Mouse (Mus musculus): Measurements from ENCODE around the gene Trim69. TPM values are rescaled to one million over a fixed set of nuclear protein-coding genes. Genes with fewer than 3 reads are reported as not detected.

Trim69 gene
- 0.10 TPM in 1 of 2 replicates, not detected in the other for polyA plus RNA-seq (2015; fragmentation: Nextera tagmentation; extraction: Ambion mirVana)

DNA sequence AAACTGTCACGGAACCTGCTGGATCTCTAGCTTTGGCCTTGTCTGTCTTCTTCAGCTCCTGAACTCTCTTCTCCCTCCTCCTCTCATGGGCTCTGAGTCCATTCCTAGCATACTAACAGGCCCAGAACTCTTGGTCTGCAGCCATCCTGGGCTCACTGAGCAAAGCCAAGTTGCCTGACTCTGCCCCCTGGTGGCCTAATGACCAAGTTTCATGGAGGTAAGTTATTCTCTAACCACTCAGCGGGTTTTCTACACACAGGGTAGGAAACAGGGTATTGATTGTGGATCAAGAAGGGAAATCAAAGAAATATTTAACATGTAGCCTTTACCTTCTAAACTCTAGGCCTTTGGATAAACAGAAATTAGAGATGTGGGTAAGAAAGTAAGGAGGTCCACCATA, at the start of gene Trim69:
TSS of gene Trim69 (plus strand) at position 21 of the 400 bp plus-strand sequence.
- no peaks in the 10 kb centered on the region for H3K9me3 ChIP-seq
- H3K27ac ChIP-seq = no peak within 1 kb of the TSS
- no peak within 1 kb of the TSS for H3K4me2 ChIP-seq
- no peak within 1 kb of the TSS for H3K4me3 ChIP-seq
- H3K36me3 ChIP-seq = no peaks in the 10 kb centered on the region
- WGBS = 50% methylated on average over 2 of the region's 2 CpGs
- H3K9ac ChIP-seq = no peak within 1 kb of the TSS
- no peak for ATAC-seq (ENCODE audit: insufficient number of reproducible peaks, low FRiP score, low TSS enrichment, low read depth)
- no peaks in the 10 kb centered on the region for H3K27me3 ChIP-seq
- H3K4me1 ChIP-seq = 0 out of 2 replicates have a peak, but pooled peaks cover 10% of the 10 kb centered on the region

DNA sequence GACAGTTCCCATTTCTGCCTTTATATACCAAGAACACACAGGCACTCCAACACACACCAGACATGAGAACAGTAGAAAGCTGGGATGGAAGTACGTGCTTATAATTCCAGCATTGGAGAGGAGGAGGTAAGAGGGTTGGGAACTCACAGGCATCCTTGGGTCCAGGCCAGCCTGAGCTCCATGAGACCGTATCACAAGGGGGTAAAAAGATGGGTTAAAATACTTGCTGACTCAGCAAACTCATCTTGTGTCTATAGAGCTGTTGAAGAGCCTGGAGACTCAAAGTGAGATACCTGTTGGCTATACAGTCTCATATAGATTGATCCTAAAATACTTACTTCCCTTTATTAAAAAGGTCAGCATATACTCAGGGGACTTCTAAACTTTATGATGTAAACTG, 43.6 kb upstream of the Trim69 start:
- WGBS = 90% methylated on average over 2 of the region's 2 CpGs
- Histone ChIP-seq H3K4me2 (no peak overlapping the region; the same call in 1 of the 2 replicates), H3K27ac (no peak overlapping the region), H3K4me3 (no peak overlapping the region; the same call in 1 of the 2 replicates), H3K36me3 (peaks cover 13% of the 10 kb centered on the region), H3K27me3 (no peaks in the 10 kb centered on the region), H3K9me3 (no peaks in the 10 kb centered on the region), H3K9ac (no peak overlapping the region), H3K4me1 (peaks cover 6% of the 10 kb centered on the region; the same call in 1 of the 2 replicates)
- ATAC-seq (ENCODE audit: insufficient number of reproducible peaks, low FRiP score, low TSS enrichment, low read depth) = no peak

DNA sequence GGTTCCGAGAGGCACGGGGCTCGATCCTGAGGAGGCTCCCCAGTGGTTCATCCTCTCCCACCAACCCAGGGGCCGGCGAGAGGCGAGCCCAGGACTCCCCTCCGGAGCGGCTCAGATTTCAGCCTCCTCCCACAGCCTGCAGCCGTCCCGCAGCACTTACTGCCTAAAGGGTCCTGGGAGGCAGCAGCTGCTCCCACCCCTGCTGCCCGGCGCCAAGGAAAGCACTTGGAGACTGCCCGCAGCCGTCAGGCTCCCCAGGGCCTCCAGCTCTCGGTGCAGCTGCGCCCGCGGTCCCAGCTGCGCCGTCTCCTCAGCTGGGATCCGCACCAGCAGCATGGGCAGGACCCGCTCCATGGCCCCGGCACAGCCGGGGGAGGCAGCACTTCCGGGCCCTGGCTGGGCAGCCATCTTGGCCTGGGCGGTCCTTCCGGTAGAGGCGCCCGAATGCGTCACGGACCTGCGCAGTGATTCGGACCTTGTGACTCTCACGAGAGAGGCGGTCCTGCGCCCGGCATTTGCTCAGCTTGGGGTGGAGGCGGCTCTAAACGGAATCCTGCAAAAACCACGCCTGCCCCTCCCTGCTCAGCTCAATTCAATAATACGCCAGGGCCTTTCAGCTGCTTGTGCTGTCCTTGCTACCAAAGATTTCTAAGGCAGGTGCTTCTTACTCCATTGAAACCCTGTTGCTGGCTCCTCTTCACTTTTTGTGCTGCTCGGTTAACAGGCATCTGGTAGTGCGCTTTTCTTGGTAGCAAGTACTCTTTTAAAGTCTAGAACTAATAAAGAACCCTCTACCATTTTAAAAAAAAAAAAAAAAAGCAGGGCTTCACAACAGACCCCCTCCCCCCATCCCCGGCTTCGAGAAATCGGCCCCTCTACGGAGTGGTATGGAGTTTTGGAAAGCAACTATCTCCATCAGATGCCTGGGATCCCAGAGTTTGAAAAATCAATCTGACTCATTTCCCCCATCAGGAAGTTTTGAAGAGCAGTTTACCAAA, 42.2 kb upstream of the Trim69 start, which contains the start of gene Spg11:
TSS of gene Spg11 (minus strand) at position 426 of the 998 bp plus-strand sequence.
- Histone ChIP-seq H3K9me3 (no peaks in the 10 kb centered on the region), H3K27me3 (no peaks in the 10 kb centered on the region), H3K4me3 (peak within 1 kb of the TSS; percentile 92), H3K4me1 (peaks cover 6% of the 10 kb centered on the region; the same call in 1 of the 2 replicates), H3K36me3 (peaks cover 7% of the 10 kb centered on the region; the same call in 1 of the 2 replicates), H3K9ac (peak within 1 kb of the TSS; percentile 96), H3K4me2 (peak within 1 kb of the TSS; percentile 57), H3K27ac (peak within 1 kb of the TSS; percentile 100)
- under 1% methylated on average over 47 of the region's 47 CpGs for WGBS
- ATAC-seq (ENCODE audit: insufficient number of reproducible peaks, low FRiP score, low TSS enrichment, low read depth) = peak; percentile 99

DNA sequence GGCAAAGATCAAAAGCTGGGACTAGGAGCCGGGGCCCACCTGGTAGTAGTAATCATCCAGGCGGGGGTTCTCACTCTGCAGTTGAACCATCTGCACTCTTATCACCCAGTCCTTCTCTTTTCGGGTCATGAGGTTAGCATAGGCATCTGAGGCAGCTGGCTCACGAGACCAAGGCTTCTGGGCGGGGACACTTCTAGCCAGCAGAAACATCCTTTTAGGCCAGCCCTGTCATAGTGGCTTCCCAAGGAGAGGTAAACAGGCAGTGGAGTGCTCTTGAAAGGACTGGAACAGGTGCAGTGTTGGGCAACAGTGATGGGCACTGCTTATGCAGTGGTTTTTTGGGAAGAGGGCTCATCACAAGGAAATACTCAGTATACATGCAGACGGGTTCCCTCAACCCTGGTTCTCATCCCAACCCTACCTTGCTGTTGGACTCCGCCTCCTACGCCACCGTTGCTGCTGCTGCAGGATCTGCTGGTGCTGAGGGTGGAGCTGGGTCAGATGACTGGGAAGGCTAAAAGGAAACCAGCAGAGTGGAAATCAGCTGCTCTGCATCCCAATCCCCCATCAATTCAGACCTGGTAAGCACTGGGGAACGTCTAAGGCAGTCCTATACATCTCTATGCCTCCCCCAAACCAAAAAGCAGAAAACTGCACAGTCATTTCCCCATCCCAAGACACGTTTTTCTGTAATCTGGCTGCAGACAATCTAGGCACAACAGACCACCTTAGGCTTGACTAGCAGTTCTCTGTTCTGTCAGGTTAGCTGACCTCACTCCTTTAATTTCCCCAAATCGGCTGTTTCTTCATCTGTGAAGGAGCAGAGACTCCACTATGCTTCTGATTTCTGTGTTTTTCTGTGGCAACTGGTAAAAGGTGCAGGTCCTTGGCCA, 34.6 kb upstream of the Trim69 start:
- no peak for ATAC-seq (ENCODE audit: insufficient number of reproducible peaks, low FRiP score, low TSS enrichment, low read depth)
- H3K4me1 ChIP-seq = no peaks in the 10 kb centered on the region
- H3K9me3 ChIP-seq = no peaks in the 10 kb centered on the region
- no peak overlapping the region for H3K27ac ChIP-seq
- H3K36me3 ChIP-seq = no peaks in the 10 kb centered on the region
- 43% methylated on average over 12 of the region's 12 CpGs for WGBS
- no peak overlapping the region for H3K4me3 ChIP-seq
- H3K27me3 ChIP-seq = no peaks in the 10 kb centered on the region
- H3K9ac ChIP-seq = no peak overlapping the region
- H3K4me2 ChIP-seq = no peak overlapping the region

DNA sequence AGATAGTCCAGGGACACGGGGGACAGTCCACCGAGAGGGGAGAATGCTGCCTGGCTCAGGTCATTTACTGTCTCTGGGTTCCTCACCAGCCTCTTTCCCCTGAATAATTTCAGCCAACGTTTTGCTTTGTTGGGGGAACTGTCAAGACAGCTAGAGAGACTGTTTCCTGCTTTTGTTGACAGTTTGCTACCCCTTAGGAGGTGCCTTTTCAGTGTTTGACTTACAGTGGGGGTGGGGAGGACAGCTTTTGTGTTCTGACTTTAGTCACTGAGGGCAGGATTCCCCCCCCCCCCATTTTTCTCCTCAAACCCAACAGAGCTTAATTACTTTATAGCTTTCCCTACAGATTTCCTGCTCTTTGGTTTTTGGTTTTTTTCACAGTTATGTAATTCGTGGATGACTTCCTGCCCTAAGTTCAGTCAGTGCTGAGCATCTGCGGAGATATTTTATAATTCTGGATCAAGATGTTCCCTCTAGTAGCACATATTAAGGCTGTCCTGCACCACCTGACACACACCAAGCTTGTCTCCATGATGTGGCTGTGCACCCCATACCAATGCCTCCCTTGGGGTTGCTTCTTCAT, 33.6 kb upstream of the Trim69 start:
- H3K9me3 ChIP-seq = no peaks in the 10 kb centered on the region

DNA sequence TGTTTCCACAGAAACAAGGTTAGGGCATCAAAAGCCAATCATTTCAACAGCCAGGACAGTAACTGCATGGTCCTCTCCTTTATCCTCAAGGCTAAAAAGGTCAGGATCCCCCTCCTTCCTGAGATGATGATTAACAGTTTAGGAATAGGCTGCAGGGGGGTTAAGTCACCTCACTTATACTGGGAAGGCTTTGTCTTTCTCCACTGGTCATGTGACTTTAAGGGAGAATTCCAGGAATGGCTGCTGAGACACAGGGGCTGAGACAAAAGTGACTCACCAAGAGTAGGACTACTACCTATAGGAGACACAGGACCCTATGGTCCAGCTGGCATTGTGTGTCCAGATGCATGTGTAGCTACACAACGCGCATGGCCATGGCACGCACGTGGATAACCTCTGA, 32.9 kb upstream of the Trim69 start:
- no peak for ATAC-seq (ENCODE audit: insufficient number of reproducible peaks, low FRiP score, low TSS enrichment, low read depth)

More for the DNA sequence above, 33.6 kb upstream of the Trim69 start:
- H3K27ac ChIP-seq = no peak overlapping the region
- H3K4me3 ChIP-seq = no peak overlapping the region
- no peaks in the 10 kb centered on the region for H3K4me1 ChIP-seq
- WGBS = 50% methylated on average over 5 of the region's 5 CpGs
- ATAC-seq (ENCODE audit: insufficient number of reproducible peaks, low FRiP score, low TSS enrichment, low read depth) = no peak
- no peaks in the 10 kb centered on the region for H3K27me3 ChIP-seq
- no peaks in the 10 kb centered on the region for H3K36me3 ChIP-seq
- no peak overlapping the region for H3K4me2 ChIP-seq
- H3K9ac ChIP-seq = no peak overlapping the region

DNA sequence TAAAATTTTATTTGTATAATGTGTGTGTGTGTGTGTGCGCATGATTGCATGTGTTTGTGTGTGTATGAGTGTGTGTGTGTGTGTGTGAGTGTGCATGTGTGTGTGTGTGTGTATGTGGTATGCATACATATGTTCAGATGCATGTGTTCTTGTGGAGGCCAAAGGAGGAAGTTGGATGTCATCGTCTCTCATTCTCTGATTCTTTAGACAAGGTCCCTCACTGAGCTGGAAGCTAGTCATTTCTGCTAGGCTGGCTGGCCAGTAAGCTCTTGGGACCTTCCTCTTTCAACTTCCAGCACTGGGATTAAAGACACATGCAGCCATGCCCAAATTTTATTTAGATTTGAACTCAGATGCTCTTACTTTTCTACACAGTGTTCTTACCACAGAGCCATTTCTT, 28.4 kb upstream of the Trim69 start:
- Histone ChIP-seq H3K4me2 (no peak overlapping the region), H3K9me3 (no peaks in the 10 kb centered on the region), H3K4me1 (no peaks in the 10 kb centered on the region), H3K36me3 (no peaks in the 10 kb centered on the region), H3K27ac (no peak overlapping the region), H3K4me3 (no peak overlapping the region), H3K27me3 (no peaks in the 10 kb centered on the region), H3K9ac (no peak overlapping the region)
- no peak for ATAC-seq (ENCODE audit: insufficient number of reproducible peaks, low FRiP score, low TSS enrichment, low read depth)
- 90% methylated on average over 2 of the region's 2 CpGs for WGBS

More for the DNA sequence above, 32.9 kb upstream of the Trim69 start:
- Histone ChIP-seq H3K36me3 (no peaks in the 10 kb centered on the region), H3K27me3 (no peaks in the 10 kb centered on the region), H3K4me3 (no peak overlapping the region), H3K4me2 (no peak overlapping the region), H3K9ac (no peak overlapping the region), H3K4me1 (no peaks in the 10 kb centered on the region), H3K9me3 (no peaks in the 10 kb centered on the region), H3K27ac (no peak overlapping the region)
- 93% methylated on average over 4 of the region's 4 CpGs for WGBS

DNA sequence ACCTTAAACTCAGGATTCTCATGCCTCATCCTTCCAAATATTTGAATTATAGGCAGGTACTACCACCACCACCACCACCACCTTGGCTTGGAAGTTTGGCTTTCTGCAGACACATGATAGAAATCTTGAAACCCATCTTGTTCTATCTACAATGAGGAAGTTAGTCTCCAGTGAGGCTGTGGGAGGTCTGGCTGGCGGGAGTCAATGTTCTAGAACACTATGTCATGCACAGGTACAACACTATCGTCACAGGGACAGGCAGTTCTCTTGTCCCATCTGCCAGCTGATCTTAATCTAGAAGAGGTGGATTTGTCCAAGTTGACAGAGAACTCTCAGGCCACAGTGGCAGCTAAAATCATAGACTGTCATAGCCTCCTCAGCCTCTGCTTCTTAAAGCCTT, 27.9 kb upstream of the Trim69 start:
- no peak overlapping the region for H3K4me2 ChIP-seq
- 87% methylated on average over 2 of the region's 2 CpGs for WGBS
- no peak for ATAC-seq (ENCODE audit: insufficient number of reproducible peaks, low FRiP score, low TSS enrichment, low read depth)
- H3K9ac ChIP-seq = no peak overlapping the region
- H3K27ac ChIP-seq = no peak overlapping the region
- no peaks in the 10 kb centered on the region for H3K9me3 ChIP-seq
- H3K4me3 ChIP-seq = no peak overlapping the region
- no peaks in the 10 kb centered on the region for H3K4me1 ChIP-seq
- H3K27me3 ChIP-seq = no peaks in the 10 kb centered on the region
- no peaks in the 10 kb centered on the region for H3K36me3 ChIP-seq

DNA sequence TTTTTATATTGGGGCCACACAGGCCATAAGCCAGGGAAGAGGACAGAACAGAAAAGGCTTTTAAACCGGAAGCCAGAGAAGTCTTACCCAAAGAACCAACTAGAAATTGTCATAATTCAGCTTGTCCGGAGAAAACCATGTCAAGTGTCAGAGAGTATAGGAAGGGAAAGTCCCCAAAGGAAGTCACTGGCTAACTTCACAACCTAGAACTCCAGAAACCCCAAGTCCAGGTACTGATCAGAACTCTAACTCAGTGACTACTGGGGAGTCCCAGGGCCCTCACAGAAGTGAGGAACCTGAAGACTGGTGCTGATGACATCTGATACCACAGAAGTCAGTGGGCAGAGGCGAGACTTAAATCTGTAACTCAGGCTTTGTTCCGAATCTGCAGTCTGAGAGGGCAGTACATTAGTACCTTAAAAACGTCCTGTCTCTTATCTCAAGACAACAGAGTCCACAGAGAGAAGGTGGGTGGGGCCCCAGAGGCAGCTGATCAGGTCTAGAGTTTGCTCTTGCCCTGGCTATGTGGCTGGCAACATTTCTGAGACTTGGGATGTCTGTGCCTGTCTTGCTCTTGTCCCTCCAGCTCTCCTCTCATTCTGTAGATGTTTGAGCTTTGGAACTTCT, 22.5 kb upstream of the Trim69 start:
- Histone ChIP-seq H3K4me3 (no peak overlapping the region), H3K9me3 (no peaks in the 10 kb centered on the region), H3K27ac (no peak overlapping the region), H3K27me3 (no peaks in the 10 kb centered on the region), H3K36me3 (no peaks in the 10 kb centered on the region), H3K4me1 (no peaks in the 10 kb centered on the region), H3K4me2 (no peak overlapping the region), H3K9ac (no peak overlapping the region)
- WGBS = 49% methylated on average over 5 of the region's 5 CpGs
- no peak for ATAC-seq (ENCODE audit: insufficient number of reproducible peaks, low FRiP score, low TSS enrichment, low read depth)

DNA sequence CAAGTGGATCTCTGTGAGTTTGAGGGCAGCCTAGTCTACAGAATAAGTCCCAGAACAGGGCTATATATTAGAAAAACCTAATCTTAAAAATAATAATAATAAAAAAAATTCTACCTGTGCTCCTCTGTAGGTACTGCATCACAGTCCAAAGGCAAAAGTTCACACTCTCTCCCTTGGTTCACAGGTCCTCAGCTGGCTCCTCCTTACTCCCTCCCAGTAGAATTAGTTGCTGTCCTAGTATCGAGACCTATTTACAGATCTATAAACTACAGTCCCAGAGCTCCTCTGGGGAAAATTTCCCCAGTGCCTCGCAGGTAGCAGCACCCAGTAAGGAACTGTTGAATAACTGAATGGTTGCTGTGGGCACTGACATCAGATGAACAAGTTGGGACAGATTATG, 19.7 kb upstream of the Trim69 start:
- no peak for ATAC-seq (ENCODE audit: insufficient number of reproducible peaks, low FRiP score, low TSS enrichment, low read depth)
- 55% methylated on average over 2 of the region's 2 CpGs for WGBS
- no peak overlapping the region for H3K4me2 ChIP-seq

DNA sequence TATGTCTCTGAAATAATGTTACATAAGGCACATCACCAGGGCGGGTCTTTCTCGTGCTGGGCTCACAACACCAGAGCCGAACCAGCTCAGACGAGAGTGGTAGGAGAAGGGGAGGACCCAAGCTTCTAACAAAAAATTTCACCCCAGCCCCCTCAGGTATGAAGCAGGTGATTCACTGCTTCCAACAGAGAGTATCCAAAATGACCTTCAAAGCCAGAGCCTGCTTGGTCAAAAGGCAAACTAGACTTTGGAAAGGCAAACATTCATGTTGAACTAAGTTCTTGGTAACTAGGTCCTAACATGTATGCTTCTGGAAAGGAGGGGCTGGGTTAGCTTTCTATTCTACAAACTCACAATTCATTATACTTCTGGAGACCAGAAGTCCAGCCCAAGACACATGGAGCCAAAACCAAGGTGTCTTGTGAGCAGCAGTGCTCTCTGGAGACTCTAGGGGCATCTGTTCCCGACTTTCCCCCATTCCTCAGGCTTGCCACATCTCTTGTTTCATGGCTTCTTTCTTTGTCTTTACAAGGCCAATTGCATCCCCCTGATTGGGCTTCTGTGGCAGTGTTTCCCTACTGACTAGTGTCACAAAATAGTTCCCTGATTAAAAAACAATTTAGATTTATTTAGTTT, 19.1 kb upstream of the Trim69 start:
- Histone ChIP-seq H3K27me3 (no peaks in the 10 kb centered on the region), H3K9me3 (no peaks in the 10 kb centered on the region), H3K27ac (no peak overlapping the region), H3K4me3 (no peak overlapping the region), H3K9ac (no peak overlapping the region), H3K36me3 (no peaks in the 10 kb centered on the region), H3K4me1 (no peaks in the 10 kb centered on the region), H3K4me2 (no peak overlapping the region)
- ATAC-seq (ENCODE audit: insufficient number of reproducible peaks, low FRiP score, low TSS enrichment, low read depth) = no peak
- WGBS = 67% methylated on average over 5 of the region's 5 CpGs

More for the DNA sequence above, 19.7 kb upstream of the Trim69 start:
- no peaks in the 10 kb centered on the region for H3K27me3 ChIP-seq
- H3K27ac ChIP-seq = no peak overlapping the region
- H3K9me3 ChIP-seq = no peaks in the 10 kb centered on the region
- no peaks in the 10 kb centered on the region for H3K36me3 ChIP-seq
- H3K9ac ChIP-seq = no peak overlapping the region
- H3K4me3 ChIP-seq = no peak overlapping the region
- no peaks in the 10 kb centered on the region for H3K4me1 ChIP-seq

Data from limb, embryonic 15.5 days (tissue).